Mouse (Mus musculus) embryonic facial prominence, embryonic 14.5 days (tissue): ENCODE data around the gene Ppp1r14b. TPM values are rescaled to one million over a fixed set of nuclear protein-coding genes. Genes with fewer than 3 reads are reported as not detected.

Source experiments
- polyA plus RNA-seq: library from polyadenylated mRNA; unstranded; fragments of >200 nt; fragmentation: Nextera tagmentation; extraction: Ambion mirVana; gene quantifications from 2 replicates; pipeline ENCODE4 v1.2.1, GENCODE M21; 2014

Gene Ppp1r14b
- polyA plus RNA-seq, 1 experiment from 2014 or later, result 302 TPM

Other genes with a start within 250 kb of the Ppp1r14b start
- 27.1 and 27.9 TPM in 2 replicates for gene Rps6ka4, start 134.3 kb upstream of the Ppp1r14b start, polyA plus RNA-seq
- gene Ccdc88b, start 116.8 kb upstream of the Ppp1r14b start, polyA plus RNA-seq, result 1.2 and 1.3 TPM in 2 replicates
- 137 and 143 TPM in 2 replicates for gene Trmt112, start 65.3 kb upstream of the Ppp1r14b start, polyA plus RNA-seq
- 218 and 243 TPM in 2 replicates for gene Prdx5, start 64.9 kb upstream of the Ppp1r14b start, polyA plus RNA-seq
- gene Esrra, start 53.2 kb upstream of the Ppp1r14b start, polyA plus RNA-seq, result 4.7 and 4.8 TPM in 2 replicates
- gene Catsperz, start 49.6 kb upstream of the Ppp1r14b start, polyA plus RNA-seq, result 3.4 and 4.8 TPM in 2 replicates
- gene Kcnk4, start 40.5 kb upstream of the Ppp1r14b start, polyA plus RNA-seq, result 1.0 and 1.6 TPM in 2 replicates
- 70.7 and 83.3 TPM in 2 replicates for gene Bad, start 33.1 kb upstream of the Ppp1r14b start, polyA plus RNA-seq
- 29.7 and 35.0 TPM in 2 replicates for gene Gpr137, start 32.5 kb upstream of the Ppp1r14b start, polyA plus RNA-seq
- gene Plcb3, start 1.5 kb downstream of the Ppp1r14b start, polyA plus RNA-seq, result 31.4 and 36.8 TPM in 2 replicates
- 72.4 and 81.0 TPM in 2 replicates for gene Fkbp2, start 5.5 kb downstream of the Ppp1r14b start, polyA plus RNA-seq
- 41.0 and 43.9 TPM in 2 replicates for gene Vegfb, start 12.7 kb downstream of the Ppp1r14b start, polyA plus RNA-seq
- gene Dnajc4, start 17.6 kb downstream of the Ppp1r14b start, polyA plus RNA-seq, result 21.7 and 22.1 TPM in 2 replicates
- gene Nudt22, start 21.1 kb downstream of the Ppp1r14b start, polyA plus RNA-seq, result 21.9 and 22.9 TPM in 2 replicates
- gene Trpt1, start 21.2 kb downstream of the Ppp1r14b start, polyA plus RNA-seq, result 10.1 and 13.4 TPM in 2 replicates
- 10.4 and 10.8 TPM in 2 replicates for gene Fermt3, start 44.5 kb downstream of the Ppp1r14b start, polyA plus RNA-seq
- gene Stip1, start 65.0 kb downstream of the Ppp1r14b start, polyA plus RNA-seq, result 216 and 228 TPM in 2 replicates
- 27.1 and 30.3 TPM in 2 replicates for gene Macrod1, start 81.8 kb downstream of the Ppp1r14b start, polyA plus RNA-seq
- gene Flrt1, start 130.8 kb downstream of the Ppp1r14b start, polyA plus RNA-seq, result 10.4 and 10.5 TPM in 2 replicates
- gene Otub1, start 231.3 kb downstream of the Ppp1r14b start, polyA plus RNA-seq, result 172 and 199 TPM in 2 replicates
- gene Cox8a, start 242.6 kb downstream of the Ppp1r14b start, polyA plus RNA-seq, result 995 and 1,073 TPM in 2 replicates